Mouse (Mus musculus): Measurements from ENCODE around the gene Pik3cg.

Pik3cg gene

GRCm38 (mm10) chr12:32201070-32201585 lies 7.3 kb downstream of the Pik3cg start:
- DNase-seq (ENCODE audit: low read depth, low spot score) = peak; percentile 82

DNA sequence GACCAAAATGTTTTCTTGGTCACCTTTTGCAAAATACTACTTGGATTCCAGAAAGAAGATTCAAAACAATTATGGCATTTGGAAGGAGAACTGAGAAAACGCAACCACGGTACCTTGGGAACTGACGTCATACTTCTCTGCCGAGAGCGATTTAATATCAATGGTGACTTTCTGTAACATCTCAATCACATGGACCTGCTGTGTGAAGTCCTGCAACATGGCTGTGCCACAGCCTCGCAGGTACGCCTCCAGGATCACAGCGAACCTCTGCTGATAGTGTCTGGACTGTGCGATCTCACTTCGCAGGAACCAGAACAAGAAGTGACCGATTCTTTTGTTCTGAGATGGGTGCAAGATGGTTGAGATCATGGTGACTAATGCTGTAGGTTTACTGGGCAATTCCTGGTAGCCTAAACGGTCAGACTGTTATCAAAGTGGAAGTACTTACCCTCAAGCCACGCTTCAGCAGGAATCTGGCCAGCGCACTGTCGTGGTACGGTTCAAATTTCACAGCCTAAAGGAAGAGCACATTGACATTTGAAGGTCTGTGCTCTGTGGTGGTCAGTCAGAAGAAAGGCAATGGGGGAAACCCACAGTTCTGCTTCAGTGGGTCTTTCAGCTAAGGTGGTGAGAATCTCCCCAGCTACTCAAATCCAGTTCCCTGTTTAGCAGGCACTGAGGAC lies 7.9 kb downstream of the Pik3cg start:
- DNase-seq (ENCODE audit: low read depth, low spot score) = no peak

DNA sequence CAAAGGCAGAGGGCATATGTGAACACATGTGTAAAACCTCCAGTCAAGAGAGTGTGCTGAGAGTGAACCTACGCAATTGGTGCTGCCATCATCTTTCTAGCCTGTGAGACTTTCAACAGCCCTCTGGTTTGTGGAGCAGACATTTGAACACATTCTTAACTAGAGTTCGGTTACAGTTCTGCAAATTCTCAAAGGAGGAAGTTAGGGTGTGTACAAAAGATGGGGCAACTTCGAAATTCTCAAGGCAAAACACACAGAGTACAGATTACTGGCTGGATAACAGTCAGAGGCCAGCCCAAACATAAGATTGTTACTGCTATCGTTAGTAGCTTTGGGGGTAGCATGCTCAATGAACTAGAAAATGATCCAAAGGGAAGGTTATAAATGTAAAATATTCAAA lies 9.0 kb downstream of the Pik3cg start:
- peak; percentile 48 for DNase-seq (ENCODE audit: low read depth, low spot score)

- DNase-seq (ENCODE audit: low read depth, low spot score) = no peak
These were observed 10.4 kb downstream of the Pik3cg start for GRCm38 (mm10) chr12:32198025-32198424.

DNA sequence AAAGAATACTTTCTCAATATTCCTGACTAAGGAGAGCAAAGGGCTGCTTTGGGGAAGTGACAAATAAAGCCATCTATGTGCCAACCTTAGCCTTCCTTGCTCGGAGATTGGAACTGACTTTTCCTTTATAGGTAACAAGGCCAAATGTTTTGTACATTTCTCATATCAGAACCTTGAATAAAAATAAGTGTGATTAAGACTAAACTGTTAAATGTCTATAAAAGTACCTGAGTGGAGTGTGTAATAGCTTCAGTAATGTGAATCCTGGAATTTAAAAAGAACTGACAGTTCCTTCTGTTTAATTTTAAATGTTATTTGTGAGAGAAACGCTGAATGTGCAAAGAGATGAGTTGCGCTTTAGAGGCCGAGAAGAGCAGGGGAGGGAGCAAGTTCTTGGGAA lies 13.5 kb downstream of the Pik3cg start:
- DNase-seq (ENCODE audit: low read depth, low spot score) = no peak

- DNase-seq (ENCODE audit: low read depth, low spot score) = no peak
These were observed 14.1 kb downstream of the Pik3cg start for GRCm38 (mm10) chr12:32194358-32194757.

DNA sequence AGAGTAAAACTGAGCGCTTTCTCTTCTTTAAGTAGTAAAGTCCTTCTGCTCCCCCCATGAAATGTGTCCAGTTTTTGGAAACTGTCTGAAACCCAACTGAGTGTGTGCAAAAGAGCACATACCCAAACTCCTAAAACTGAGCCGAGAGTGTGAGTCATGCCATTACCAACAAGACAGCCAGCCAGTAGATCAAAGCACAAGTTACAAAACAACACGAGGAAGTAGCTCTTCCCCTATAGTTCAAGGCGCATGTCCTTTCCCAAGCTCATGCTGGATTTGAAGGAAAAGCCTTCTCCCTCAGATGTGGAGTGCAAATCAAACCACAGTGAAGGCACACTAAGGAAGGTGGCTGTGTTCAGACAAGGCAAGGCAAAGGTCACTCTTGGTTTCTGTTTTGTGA lies 17.5 kb downstream of the Pik3cg start:
- no peak for DNase-seq (ENCODE audit: low read depth, low spot score)

DNA sequence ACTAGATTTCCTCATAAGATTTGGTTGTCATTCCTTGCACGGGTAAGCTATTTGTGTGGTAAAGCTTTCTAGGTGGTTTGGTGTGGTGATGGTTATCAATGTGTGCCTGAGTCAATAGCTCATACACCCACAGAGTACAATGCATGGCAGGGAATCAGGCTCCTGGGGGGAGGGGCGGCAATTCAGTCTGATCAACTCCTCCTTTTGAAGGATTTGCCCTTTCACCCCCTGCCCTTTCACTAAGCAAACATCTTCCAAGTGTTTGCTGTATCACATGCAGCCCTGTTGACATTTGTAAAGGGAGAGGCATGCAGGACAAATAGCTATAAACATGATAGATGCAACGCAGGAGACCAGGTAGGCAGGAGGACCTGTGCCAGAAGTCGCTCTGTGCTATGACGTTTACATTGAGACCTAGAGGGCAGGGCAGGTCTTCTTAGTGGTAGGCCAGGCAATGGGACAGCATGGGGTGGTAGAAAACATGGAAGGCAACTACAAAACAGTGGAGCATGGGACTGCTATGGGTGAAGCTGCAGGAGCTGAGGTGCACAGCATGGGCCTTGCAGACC lies 20.7 kb downstream of the Pik3cg start:
- DNase-seq (ENCODE audit: low read depth, low spot score) = no peak

DNA sequence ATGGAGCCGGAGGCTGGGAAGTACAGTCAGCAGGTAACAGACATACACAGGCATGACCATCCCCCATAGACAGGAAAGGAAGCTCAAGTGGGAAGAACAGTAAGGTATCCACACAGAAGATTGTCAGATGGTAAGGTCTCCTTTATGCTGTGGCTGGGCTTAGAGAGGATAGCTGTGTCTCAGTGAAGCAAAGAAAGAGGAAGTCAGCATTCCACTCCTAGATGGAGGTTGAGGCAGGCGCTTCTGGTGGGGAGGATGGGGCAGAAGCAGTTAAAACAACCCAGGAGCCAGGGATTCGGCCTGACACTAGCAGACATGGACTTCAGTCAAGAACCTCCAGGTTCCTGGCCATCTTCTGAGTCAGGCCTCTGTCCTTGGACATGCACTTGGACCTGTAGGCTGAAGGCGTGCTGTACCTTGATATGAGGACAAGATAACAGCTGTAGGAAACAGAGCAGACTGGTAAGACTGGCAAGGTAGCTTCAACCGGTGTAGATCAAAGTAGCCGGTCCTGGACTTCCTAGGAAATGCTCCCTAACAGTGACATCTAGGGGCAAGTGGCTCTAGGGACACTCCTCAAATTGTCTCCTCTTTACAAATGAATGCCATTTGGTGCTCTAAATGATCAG lies 21.7 kb downstream of the Pik3cg start:
- DNase-seq (ENCODE audit: low read depth, low spot score) = no peak

GRCm38 (mm10) chr12:32184874-32185273 lies 23.6 kb downstream of the Pik3cg start:
- DNase-seq (ENCODE audit: low read depth, low spot score) = no peak

DNA sequence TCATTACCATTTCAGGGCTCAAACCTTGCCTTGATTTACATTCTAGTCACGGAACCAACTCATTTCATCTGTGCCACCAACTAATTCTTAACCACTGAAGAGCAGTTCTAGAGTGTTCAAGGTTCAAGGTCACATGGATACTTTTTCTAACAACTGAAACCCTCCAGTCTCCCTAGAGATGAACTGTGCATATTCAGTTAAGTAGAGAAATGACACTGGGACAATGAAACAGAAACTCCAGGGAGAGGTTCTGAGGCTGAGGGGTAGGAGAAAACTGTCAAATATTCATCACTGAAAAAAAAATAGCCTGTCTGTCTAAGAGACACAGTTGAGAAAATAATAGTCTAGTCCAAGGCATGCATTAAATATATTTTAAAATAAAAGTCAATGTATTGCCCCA lies 24.9 kb downstream of the Pik3cg start:
- no peak for DNase-seq (ENCODE audit: low read depth, low spot score)

DNA sequence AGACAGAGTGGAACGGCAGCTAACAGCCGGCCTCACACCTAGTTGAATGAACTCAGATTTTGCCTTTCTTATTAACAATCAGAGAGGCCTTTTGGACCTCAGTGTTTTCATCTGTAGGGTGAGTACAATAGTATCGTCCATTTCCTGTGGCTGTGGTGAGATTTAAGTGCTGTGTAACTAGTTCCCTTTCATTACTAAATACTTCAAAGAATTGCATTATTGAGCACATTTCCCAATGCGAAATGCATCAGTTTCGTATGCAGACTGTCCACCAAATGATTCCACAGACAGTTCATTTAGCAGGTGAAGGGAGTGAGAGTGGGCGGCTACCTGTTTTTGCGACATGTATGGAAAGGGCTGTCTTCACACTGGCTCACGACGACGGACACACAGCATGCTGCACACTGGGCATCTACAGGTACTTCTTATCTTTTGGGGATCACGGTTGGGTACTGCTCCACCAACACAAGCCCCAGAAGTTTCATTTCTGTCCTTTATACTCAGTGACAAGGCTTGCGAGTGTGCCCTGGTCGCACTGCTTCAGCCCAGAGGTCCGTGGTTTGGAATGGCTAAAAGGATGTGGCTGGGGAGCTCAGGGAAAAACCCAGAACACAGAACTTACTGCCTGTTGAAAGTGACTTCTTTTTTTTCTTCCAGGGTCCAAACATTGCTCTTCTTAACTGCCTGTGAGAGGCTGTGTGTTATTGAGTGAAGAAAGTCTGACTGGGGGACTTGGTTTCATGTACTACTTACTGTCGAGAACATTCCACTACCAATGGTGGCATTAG lies 25.6 kb downstream of the Pik3cg start:
- DNase-seq (ENCODE audit: low read depth, low spot score) = no peak

DNA sequence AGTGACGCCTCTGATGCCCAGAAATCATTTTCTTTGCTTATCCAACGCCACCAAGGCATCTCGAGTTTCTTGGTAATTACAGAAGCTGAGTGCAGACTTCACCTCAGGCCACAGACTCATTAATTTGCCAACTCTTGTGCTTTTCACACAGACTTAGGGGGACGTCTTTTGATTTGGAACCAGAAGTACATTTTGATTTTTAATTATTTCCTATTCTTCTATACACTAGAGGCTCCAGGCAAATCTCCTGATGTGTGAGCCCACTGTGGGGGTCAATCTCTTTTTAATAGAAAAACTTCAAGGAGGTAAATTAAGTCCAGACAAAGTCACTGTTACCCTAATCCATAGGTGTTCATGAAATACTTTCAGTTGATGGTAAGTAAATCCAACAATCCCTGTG lies 26.6 kb downstream of the Pik3cg start:
- no peak for DNase-seq (ENCODE audit: low read depth, low spot score)

GRCm38 (mm10) chr12:32174437-32174836 lies 34.0 kb downstream of the Pik3cg start:
- DNase-seq (ENCODE audit: low read depth, low spot score) = no peak

GRCm38 (mm10) chr12:32172826-32173225 lies 35.6 kb downstream of the Pik3cg start:
- no peak for DNase-seq (ENCODE audit: low read depth, low spot score)

- DNase-seq (ENCODE audit: low read depth, low spot score) = no peak
These were observed 39.3 kb downstream of the Pik3cg start for GRCm38 (mm10) chr12:32169164-32169563.

- DNase-seq (ENCODE audit: low read depth, low spot score) = no peak
These were observed 39.7 kb downstream of the Pik3cg start for GRCm38 (mm10) chr12:32168751-32169150.

GRCm38 (mm10) chr12:32163706-32164105 lies 44.8 kb downstream of the Pik3cg start:
- peak; percentile 69 for DNase-seq (ENCODE audit: low read depth, low spot score)

DNA sequence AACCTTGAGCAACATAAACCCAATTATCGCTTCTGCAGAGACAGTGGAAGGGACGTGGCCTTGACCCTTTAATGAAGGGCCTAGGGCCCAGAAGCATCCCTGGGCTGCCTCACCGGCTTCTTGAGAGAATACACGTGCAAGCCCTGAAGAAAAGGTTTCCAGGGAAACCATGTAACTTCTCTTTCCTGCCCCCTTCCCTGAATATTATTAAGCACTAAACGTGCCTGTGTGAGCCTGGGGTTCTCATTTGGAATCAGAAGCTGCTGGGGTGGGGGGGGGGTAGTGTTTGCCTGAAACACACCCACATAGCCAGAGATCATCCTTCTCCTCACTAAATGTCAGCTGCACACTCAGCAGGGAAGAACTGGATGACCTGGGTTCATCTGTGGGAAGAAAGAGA lies 49.7 kb downstream of the Pik3cg start:
- DNase-seq (ENCODE audit: low read depth, low spot score) = no peak

GRCm38 (mm10) chr12:32146606-32147005 lies 61.9 kb downstream of the Pik3cg start:
- DNase-seq (ENCODE audit: low read depth, low spot score) = no peak

DNA sequence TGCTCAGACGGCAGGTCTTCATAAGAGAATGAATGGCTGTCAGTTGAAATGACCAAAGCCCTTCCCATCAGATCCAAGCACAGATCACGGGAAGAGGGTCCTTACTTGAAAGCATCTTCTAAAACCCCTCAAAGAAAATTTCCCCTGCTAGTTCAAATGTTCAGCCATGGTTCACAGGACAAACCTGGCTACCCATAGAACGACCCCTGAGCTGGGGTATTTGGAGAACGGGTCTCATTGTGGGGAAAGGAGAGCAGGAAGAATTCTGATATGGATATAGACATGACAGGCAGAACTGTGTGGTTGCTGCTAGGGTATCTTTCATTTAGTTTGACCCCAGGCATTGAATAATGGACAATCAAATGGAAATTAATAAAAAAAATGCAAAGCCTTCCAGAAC lies 62.8 kb downstream of the Pik3cg start:
- no peak for DNase-seq (ENCODE audit: low read depth, low spot score)

DNA sequence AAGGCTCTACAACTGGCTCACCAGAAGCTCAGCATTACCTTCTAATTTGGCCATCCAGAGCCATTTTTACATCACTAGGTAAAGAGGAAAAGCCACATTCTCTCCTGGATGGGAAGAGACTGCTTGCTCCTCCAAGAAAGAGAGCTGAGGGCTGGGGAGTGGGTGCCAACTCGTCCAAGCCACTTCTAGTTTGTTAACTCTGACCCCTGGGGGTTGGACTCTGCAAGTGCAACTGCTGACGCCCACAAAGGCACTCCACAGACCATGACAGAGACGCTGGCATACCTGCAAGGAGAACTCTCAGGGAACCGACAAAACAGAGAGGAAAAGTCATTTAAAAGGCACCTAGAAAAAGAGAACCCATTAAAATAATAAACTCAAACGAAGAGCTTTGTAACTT lies 63.9 kb downstream of the Pik3cg start:
- peak; percentile 72 for DNase-seq (ENCODE audit: low read depth, low spot score)

Measured in A20 (cell line).